Mouse (Mus musculus) G1E-ER4 (cell line): ENCODE measurements around the gene Gabarap. TPM values are rescaled to one million over a fixed set of nuclear protein-coding genes. Genes with fewer than 3 reads are reported as not detected.

Experiments used
- GATA1 ChIP-seq: IDR thresholded peaks from one replicate; pipeline ENCODE4 v1.8.0; 2012; ENCODE audit warnings: low read length, inconsistent platforms
- polyA plus RNA-seq: library from polyadenylated mRNA; stranded (reverse); fragments of >175 nt; gene quantifications from 2 replicates; pipeline ENCODE4 v1.2.3, GENCODE M21; 2012

The Gabarap gene
- polyA plus RNA-seq, result 164 and 205 TPM in 2 replicates

DNA sequence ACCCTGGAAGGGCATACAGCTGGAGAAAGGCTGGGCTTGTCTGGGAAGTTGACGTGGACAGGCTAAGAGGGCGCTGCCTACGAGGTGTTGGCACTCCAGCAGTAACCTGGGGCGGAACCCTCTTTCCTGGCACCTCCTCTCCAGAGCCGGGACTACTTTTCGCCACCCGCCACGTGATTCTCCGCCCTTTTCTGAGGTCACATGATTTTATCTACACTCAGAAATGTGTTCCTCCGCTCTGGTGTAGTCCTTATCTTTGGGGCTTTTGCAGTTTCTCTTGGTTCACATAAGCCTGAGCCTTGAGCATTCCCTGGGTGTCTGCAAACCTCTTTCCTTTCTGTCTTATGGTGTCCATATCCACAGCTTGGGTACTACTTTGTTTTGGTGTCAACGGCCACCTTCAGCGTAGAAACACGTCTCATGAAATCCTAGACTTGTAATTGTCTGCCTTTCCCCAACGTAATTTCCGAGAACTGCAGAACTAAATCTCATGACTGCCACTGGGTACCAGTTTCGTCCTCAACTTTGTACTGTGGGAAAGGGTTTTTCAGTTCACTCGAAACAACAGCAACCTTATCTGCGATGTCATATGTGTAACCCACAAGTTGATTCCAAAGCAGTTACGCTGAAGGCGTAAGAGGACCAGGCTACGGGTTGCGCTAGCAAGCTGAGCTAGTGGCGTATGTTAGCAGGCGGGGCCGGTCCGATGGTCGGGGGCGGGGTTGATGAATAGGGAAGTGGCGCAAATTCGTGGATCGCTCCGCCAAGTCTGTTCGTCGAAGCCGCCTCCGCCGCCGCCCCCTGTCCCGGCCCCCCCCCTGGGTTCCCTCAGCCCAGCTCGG lies at the start of gene Gabarap:
TSS of gene Gabarap (plus strand) at position 294 of the 842 bp plus-strand sequence.
- peak; percentile 42 for TF ChIP-seq GATA1

DNA sequence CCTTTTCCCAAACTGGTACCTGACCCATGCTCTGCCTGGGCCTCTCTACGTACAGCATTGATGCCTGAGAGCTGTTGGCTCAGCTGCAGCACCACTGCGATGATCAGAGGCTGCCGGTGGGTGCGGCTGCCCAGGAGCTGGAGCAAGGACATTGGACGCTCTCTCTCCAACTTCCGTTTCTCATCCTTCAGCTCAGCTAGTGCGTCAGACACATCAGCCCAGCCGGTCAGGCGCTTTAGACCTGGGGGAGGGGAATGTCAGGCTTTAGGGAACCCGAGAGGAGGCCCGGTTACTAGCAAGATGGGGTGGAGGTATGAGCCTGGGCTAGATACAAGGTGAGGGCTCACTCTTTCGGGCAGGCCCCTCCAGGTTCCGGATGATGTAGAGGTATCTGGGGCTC lies 45.7 kb upstream of the Gabarap start:
- no peak for TF ChIP-seq GATA1

DNA sequence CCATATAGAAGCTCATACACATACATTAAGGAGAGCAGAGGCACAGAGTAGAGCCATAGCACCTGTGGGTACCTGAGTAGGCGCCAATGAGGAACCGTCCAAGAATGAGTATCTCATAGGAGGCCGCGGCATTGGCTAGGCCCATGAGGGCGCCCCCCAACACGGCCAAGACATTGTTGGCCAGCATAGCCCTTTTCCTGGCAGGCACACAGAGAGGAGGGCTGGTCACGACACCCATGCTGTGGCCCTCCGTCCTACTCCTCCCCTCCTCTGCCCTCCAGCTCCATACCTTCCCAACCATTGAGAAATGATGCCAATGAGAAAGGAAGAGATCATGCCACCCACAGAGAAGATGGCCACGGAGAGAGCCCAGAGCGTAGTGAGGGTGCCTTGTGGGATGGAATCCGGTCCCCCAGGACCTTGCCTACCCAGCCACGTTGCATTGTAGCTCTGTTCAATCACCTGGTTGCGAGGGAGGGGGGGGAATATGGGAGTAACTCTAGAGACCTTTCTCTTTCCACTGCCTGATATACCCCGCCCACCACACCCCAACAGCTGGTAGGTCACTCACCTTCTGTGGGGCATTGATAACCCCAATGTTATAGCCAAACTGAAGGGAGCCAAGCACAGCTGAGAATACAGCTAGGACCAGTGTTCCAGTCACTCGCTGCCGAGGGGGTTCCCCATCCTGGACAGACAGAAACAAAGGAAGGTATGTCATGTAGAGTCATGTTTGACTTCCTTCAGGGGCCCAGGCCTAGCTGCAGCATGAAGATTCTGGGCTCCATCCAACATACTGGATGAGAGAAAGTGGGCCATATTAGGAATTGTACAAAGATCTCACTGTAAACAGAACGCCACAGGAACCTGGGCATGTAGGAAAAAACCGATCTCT lies 44.7 kb upstream of the Gabarap start:
- no peak for TF ChIP-seq GATA1

DNA sequence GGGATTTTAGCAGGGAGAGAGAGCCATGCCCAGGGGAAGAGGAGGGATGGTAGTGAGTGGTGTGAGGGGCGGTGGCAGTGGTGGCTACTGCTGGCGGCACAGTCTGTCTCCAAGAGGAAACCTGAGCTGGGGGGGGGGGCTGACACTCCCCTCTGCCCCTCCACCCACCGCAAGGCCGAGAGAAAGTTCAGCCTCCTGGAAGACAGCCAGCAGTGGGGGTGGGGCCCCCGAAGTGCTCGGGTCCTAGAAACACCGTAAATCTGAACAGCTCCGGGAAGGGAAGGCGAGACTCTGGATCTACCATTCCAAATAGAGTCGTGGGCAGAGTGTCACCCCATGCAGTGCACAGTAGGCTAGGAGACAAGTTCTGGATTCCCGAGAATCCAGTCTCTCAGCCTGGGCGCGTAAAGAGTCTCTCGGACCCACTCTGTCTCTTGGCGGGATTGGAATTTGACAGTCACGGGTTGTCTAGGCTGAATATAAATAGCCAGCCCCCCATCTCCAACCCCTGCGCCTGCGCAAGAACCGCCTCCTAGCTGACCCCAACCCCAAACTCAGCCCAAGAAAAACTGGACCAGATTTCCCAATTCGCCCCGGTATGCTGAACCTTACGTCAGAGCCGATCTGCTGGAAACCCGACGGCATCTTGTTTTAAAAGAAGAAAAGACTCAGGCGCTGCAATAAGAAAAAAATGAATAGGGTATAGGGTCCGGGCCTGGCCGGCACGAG lies 43.4 kb upstream of the Gabarap start:
- TF ChIP-seq GATA1, result no peak

DNA sequence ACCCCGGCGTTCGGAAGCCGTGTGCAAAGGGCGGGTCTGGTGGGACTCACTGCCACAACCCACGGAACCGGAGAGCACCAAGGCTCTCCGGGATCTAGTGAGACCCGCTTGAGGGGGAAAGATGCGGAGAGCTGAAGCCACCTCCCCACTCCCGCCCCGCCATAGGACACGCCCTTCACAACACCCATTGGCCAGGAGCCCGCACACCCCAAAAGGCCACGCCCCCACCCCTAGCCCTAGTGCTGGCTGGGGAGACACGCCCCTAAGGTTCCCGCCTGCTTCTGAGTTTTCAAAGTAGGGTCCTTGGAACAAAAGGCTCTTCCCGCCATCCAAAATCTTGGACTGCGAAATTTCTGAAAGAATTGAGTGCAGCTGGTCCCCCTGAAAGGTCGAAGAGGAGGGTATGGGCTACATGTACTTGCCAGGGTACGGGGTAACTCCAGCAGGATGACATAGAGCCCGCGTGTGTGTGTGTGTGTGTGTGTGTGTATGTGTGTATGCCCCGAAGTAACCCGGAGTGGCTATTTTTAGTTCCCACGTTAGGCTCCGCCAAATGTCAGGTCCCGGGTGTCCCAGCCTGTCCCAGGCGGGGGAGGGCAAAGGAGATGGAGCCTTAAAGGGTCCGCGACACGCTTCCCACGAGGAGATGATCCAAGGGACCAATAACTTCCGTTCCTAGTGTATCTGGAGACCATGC lies 42.7 kb upstream of the Gabarap start, which contains the start of gene Slc2a4:
TSS of gene Slc2a4 (minus strand) at position 123 of the 697 bp plus-strand sequence.
- TF ChIP-seq GATA1, result no peak

DNA sequence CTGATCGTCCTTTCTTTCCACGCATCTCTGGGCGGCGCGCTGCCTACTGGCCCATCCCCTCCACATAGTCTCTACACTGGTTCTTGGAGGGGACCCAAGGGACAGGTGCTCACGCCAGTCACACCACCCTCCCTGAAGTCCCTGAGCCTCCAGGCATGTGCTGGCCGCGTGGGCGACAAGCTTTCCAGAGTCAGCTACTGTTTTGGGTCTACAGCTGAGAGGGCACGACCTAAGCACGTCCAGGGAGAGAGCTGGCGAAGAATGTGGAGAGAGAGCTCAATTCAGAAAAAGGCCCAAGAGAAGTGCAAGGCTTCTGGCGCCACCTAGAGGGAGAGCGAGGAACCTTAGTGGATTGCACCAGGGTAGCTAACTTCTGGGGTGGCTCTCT lies 42.2 kb upstream of the Gabarap start:
- no peak for TF ChIP-seq GATA1

DNA sequence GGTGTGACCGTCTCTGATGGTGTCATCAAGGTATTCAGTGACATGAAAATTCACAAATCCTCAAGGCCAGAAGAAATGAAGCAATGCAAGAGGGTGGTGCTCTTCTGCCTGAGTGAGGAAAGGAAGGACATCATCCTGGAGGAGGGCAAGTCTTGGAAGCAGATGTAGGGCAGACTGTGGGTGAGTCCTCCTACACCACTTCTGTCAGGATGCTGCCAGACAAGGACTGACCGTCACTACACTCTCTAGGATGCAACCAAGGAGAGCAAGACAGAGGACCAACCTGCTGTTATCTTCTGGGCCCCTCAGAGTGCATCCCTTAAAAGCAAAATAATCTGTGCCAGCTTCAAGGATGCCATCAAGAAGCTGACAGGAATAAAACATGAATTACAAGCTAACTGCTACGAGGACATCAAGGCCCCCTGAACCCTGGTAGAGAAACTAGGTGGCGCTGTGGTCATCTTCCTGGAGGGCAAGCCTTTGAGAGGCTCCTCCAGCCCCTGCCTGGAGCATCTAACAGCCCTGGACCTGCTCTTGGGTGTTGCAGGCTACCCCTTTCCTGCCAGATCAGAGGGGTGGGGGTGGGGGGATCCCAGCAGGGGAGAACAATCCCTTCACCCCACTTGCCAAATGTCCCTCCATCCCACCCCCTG lies 40.0 kb upstream of the Gabarap start:
- TF ChIP-seq GATA1, result no peak

DNA sequence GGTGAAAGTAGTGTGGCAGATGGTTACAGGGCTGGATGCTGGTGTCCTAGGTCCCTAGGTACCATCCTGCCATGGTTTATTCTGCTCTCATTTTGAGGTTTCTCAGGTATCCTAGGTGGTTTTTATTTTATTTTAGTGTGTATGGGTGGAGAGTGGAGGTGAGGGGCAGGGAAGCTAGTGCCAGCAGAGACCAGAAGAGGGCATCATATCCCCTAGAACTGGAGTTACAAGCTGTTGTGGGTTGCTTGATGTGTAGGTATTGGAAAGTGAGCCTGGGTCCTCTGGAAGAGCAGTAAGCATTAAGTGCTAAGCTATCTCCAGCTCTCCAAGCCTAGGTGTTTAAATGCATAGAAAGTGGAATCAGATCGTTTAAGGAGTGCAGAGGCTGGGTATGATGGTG lies 38.7 kb upstream of the Gabarap start:
- no peak for TF ChIP-seq GATA1

DNA sequence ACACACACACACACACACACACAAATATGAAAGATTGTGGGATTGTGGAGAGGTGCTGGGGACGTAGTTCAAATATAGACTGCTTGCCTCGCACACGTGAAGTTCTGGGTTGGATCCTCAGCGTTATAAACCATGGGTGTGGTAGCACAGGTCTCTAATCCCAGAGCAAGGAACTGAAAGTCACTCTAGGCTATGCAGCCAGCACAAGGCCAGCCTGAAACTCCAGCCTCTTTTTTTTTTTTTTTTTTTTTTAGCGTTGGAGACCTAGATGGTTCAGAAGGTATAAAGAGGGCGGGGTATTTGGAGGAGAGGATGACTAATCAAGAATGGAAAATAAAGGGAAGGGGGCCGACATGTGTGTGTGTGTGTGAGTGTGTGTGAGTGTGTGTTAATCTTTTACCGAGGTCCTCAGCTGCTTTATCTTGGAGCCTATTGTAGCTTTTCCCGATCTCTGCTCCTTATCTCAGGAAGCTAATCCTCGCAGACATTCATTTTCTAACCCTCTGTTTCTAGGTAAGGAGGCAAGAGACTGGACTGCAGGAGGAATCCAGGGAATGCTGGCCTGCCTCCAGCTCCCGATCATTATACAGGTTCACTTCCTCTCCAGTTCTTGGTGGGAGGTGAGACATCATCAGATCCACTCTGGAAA lies 37.6 kb upstream of the Gabarap start:
- no peak for TF ChIP-seq GATA1

DNA sequence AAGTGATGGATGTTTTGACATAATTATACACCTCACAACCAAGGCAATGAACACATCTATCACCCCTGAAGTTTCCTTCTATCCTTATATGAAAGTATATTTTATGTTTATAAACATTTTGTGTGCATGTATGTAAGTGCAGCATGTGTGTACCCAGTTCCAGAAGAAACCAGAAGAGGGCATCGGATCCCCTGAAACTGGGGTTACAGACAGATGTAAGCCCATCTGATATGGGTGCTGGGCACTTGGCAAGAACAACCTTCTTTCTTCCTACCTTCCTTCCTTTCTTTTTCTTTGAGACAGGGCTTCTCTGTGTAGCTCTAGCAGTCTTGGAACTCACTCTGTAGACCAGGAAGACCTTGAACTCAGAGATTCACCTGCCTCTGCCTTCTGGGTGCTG lies 34.7 kb upstream of the Gabarap start:
- TF ChIP-seq GATA1, result no peak

DNA sequence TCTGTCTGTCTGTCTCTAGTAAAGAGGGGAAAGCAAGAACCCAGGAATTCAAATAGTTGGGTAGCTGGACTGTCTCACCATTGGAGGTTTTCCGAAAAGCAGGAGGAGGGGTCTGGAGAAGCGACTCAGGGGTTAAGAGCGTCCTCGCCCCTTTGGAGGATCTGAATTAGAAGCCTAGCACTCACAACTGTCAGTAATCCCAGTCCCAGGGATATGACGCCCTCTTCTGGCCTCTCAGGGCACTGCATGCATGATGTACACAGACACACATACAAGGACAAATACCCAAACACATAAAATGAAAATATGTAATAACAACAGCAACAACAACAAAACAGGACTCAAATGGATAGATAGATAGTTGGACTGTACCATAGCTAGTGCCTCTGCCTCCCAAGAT lies 30.3 kb upstream of the Gabarap start:
- TF ChIP-seq GATA1, result no peak

DNA sequence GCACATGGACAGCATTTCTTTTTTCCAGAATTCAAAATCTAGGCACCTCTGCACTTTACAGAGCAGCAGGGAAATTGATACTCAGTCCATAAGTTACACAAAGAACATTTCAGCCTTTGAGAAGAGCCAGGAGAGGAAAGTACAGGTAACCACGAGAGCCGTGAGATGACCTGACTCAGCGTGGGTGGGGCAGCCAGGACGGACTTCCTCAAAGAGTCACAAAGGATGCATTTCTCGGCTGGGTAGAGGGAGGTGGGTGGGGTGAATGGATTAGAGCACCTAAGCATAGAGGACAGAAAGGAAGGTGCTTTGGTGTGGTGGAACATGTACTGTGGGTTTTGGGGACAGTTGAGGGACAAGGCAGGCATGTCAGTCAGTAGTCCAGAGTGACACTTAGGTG lies 29.1 kb upstream of the Gabarap start:
- no peak for TF ChIP-seq GATA1

DNA sequence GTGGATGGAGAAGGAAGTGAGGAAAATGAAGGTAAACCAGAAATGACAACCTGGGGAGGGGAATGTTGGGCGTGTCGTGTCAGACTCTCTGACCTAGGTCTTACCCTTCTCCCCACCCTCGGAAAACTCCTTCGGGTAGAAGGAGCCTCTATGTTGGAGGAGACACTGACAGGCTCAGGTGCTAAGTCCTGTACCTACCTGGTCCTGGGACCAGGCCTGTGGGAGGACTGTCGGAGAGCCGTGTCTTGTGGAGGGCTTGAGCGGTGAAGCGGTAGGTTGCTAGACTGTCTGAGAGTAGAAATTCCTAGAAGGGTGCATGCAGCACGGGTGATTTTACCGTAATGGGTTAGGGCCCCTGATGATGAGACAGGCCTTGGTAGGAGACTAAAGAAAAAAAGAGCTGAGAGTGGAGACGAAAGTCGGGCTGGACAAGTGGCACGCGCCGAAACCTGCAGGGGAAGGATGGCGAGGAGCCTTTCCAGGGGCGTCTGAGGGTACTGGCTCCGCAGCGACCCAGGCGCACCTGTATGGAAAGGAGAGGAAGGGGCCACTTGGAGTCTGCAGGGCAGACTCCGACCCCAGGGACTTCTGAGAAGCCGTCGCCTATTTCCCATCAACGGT lies 26.2 kb upstream of the Gabarap start, which contains the start of gene Cldn7:
TSS of gene Cldn7 (plus strand) at position 130 of the 621 bp plus-strand sequence.
- TF ChIP-seq GATA1, result no peak
